Comparison of ENCODE assay signal across 8 mouse cellular contexts in the genomic region with DNA sequence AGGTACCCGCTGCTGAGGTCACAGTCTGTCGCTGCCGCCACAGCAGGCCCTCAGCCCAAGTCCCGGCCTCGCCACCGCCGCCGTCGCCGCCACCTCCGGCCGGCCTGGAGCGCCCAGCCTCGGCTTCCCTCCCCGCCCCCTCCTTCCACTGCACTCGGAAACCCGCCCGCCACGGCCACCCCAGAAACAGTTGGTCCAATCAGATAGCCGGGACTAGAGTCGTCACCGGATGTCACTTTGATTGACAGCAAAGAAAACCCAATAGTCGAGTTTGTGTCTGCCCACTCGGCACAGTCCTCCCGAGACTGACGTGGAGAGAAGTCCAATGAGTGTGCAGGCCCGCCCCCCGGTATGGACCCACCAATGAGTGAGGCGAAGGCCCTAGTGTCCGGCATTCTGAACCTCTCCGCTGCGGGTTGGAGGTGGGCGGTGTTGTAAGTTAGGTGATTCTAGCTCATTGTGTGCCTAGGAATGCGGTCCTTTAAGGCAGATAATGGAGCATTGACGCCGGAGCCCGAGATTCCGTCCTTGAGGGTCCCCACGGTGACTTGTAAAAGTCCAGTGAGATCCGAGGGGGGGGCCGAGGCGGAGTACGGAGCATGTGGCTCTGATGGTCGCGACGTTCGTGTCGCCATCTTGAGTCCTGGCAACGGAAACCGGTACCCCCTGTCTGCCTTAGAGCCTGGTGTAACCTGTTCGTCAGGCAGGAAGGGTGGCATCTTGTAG. TPM values are rescaled to one million over a fixed set of nuclear protein-coding genes. Genes with fewer than 3 reads are reported as not detected.
DNase-seq lines count a peak whose midpoint lies in the region; ATAC-seq lines count a peak whose summit lies in the region.

A gene (minus strand): TSS at position 156 of the 726 bp plus-strand sequence.

- ATAC-seq in hindbrain, embryonic 14.5 days (ENCODE audit: low FRiP score), result peak; percentile 99

- H3K36me3 ChIP-seq in hindbrain, embryonic 14.5 days (replicated peaks; ENCODE audit: control insufficient read depth, insufficient read depth), result peaks cover 27% of the 10 kb centered on the region

- peak within 1 kb of the TSS; percentile 67 for H3K4me3 ChIP-seq in hindbrain, embryonic 14.5 days (replicated peaks; ENCODE audit: low read length)

- peak within 1 kb of the TSS; percentile 75 for H3K9ac ChIP-seq in hindbrain, embryonic 14.5 days

- H3K27me3 ChIP-seq in hindbrain, embryonic 14.5 days (ENCODE audit: control insufficient read depth, insufficient read depth, low read length), result no peaks in the 10 kb centered on the region

- H3K9me3 ChIP-seq in hindbrain, embryonic 14.5 days (ENCODE audit: control insufficient read depth, low read length), result no peaks in the 10 kb centered on the region

- under 1% methylated on average over 51 of the region's 51 CpGs for WGBS in hindbrain, embryonic 14.5 days

- DNase-seq in R1 (ENCODE audit: low read depth, low spot score), result peak; percentile 100
- DNase-seq in cerebellum, postnatal 25 days, result peak; percentile 97 to 98
- DNase-seq in frontal cortex, postnatal 25 days (ENCODE audit: low spot score in 2 of 2), result peak; percentile 96 to 97
- DNase-seq in hindbrain, embryonic 14.5 days (ENCODE audit: low spot score), result peak; percentile 97
- peak; percentile 98 to 99 for DNase-seq in layer of hippocampus, postnatal 36 days
- DNase-seq in lung, postnatal 36 days, result peak; percentile 100
- peak; percentile 100 for DNase-seq in retina, postnatal 1 day
- DNase-seq in urinary bladder, adult 18-20 months (ENCODE audit: low spot score in 2 of 2), result peak; percentile 91 to 99

- H3K4me2 ChIP-seq in hindbrain, embryonic 14.5 days (replicated peaks), result peak within 1 kb of the TSS; percentile 67

- peak within 1 kb of the TSS; percentile 93 for H3K27ac ChIP-seq in hindbrain, embryonic 14.5 days

- H3K4me1 ChIP-seq in hindbrain, embryonic 14.5 days (replicated peaks; ENCODE audit: control insufficient read depth, insufficient read depth, low read length), result peaks cover 45% of the 10 kb centered on the region

RNA-seq across cellular contexts. Expression of the gene that starts here (rescaled TPM):
- 49.3 and 54.7 TPM in 2 replicates for polyA plus RNA-seq in hindbrain, embryonic 14.5 days (2014; fragmentation: Nextera tagmentation; extraction: Ambion mirVana)
- 100 to 1,000 TPM; 201 to 234 TPM for total RNA-seq in layer of hippocampus, postnatal 36 days (2021)

Comparison
In these comparisons a context has a peak if more than half of its experiments do, and no peak if none do; other contexts are left out.
1. Peak in every context shown above with its lines: DNase-seq, ATAC-seq, H3K4me3 ChIP-seq and H3K27ac ChIP-seq.